Mouse (Mus musculus) cerebellum, adult (tissue): ENCODE measurements around the gene Gm49333.

Experiments
- ATAC-seq: cut with Nextera tagmentation; 2 replicates; pipeline ENCODE4 v1.9.2; 2017; ENCODE audit warnings: mild to moderate bottlenecking, moderate library complexity, mixed read lengths; ENCODE audit not compliant: insufficient number of reproducible peaks, low FRiP score, low TSS enrichment

Gene Gm49333

GRCm38 (mm10) chr16:20676702-20677101 lies 65.3 kb downstream of the Gm49333 start:
- no peak for ATAC-seq

- no peak for ATAC-seq
Measured at GRCm38 (mm10) chr16:20677380-20677779, 66.0 kb downstream of the Gm49333 start.

- 0 out of 2 replicates have a peak, but pooled peaks have one; percentile 45 for ATAC-seq
Measured at GRCm38 (mm10) chr16:20677974-20678675, 66.7 kb downstream of the Gm49333 start.

- ATAC-seq: no peak
Measured at GRCm38 (mm10) chr16:20690774-20691173, 79.4 kb downstream of the Gm49333 start.

GRCm38 (mm10) chr16:20691617-20692016 lies 80.2 kb downstream of the Gm49333 start:
- ATAC-seq: no peak

GRCm38 (mm10) chr16:20692241-20692965 lies 81.0 kb downstream of the Gm49333 start:
- no peak for ATAC-seq

- ATAC-seq: peak; percentile 85
Measured at GRCm38 (mm10) chr16:20693111-20693701, 81.8 kb downstream of the Gm49333 start, which contains the start of gene Fam131a. TSS of gene Fam131a (plus strand) at chr16:20693241.

GRCm38 (mm10) chr16:20694781-20695180 lies 83.4 kb downstream of the Gm49333 start:
- ATAC-seq: 0 out of 2 replicates have a peak, but pooled peaks have one; percentile 21
